Mouse (Mus musculus) spleen, adult 2 months (tissue): Measurements from ENCODE around the gene Srcap.

Source experiments
- CTCF ChIP-seq: fragments of 200-500 bp; IDR thresholded peaks from 2 replicates; pipeline ENCODE4 v1.5.1; 2011; ENCODE audit warnings: mild to moderate bottlenecking, inconsistent platforms; ENCODE audit not compliant: insufficient read depth, insufficient read length, insufficient replicate concordance; ENCODE audit errors: extremely low read depth
- POLR2A ChIP-seq: fragments of 200-500 bp; IDR thresholded peaks from 2 replicates; pipeline ENCODE4 v1.6.1; 2011; ENCODE audit warnings: low read depth, low read length, inconsistent platforms

DNA sequence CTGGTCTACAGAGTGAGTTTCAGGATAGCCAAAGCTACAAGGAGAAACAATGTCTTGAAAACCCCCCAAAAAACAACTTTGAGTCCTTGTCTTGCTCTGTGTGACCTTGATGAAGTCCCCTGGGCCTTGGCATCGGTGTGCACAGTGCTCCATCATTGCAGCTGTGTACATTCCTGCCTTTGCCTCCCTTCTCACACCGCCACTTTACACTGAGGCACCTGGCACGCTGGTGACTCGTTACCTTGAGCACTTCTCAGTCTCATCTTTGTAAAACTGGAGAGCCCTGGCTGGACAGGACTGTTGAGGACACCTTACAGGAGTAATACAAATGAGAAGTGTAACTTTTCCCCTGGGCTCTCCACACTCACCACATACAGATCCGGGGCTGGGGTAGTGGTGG is 75.4 kb downstream of the Srcap start:
- TF ChIP-seq CTCF = no peak
- no peak for TF ChIP-seq POLR2A
